Mouse (Mus musculus) lung, postnatal 10 days (tissue): ENCODE measurements around the gene Efna2.
"Not testable (repeated sequence)": the region's sequence is repeated elsewhere in the genome, so short reads cannot be mapped to it uniquely, and the experiment has no call there.

Experiments
- DNase-seq: peaks from one replicate; pipeline ENCODE4 v3.0.0; 2021

Efna2 gene

DNA sequence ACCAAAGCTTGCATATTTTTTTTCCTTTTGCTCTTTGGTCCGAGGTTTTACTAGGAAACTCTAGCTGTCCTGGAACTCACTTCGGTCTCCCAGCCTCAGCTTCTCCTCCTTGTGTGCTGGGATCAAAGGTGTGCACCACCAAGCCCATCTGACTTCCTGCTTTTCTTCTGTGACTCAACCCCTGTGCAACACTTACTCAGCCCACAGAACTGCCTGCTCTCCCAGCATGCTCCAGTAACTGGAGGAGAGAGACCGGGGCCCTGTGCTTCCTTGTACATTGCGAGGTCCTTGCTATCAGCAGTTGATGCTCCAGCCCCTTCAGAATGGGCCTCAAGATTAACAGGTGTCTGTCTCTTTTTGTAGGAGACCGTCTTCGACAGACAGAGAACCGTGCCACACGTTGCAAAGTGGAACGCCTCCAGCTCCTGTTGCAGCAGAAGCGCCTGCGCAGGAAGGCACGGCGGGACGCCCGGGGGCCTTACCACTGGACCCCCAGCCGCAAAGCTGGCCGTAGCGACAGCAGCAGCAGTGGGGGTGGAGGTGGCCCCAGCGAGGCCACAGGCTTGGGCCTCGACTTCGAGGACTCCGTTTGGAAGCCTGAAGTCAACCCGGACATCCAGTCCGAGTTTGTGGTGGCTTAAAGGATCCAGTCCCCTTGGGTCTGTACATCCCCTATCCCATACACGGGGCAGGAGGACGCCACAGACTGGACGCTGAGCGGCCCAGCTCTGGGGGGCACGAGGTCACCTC, 23.1 kb upstream of the Efna2 start:
- DNase-seq = no peak

DNA sequence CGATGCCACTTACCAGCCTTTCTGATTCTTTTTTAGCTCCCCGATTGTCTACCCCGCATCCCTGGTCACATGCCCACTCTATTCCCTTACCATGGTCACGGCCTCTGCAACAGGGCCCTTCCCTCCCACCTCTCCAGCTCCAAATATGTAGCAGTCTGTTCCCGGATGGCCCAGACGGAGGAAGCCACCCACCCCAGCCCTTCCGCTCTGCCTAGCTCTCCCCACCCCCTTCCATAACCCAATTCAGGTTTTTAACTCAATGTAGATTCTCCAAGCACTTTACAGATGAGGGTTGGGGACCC, 22.6 kb upstream of the Efna2 start:
- peak; percentile 79 for DNase-seq

DNA sequence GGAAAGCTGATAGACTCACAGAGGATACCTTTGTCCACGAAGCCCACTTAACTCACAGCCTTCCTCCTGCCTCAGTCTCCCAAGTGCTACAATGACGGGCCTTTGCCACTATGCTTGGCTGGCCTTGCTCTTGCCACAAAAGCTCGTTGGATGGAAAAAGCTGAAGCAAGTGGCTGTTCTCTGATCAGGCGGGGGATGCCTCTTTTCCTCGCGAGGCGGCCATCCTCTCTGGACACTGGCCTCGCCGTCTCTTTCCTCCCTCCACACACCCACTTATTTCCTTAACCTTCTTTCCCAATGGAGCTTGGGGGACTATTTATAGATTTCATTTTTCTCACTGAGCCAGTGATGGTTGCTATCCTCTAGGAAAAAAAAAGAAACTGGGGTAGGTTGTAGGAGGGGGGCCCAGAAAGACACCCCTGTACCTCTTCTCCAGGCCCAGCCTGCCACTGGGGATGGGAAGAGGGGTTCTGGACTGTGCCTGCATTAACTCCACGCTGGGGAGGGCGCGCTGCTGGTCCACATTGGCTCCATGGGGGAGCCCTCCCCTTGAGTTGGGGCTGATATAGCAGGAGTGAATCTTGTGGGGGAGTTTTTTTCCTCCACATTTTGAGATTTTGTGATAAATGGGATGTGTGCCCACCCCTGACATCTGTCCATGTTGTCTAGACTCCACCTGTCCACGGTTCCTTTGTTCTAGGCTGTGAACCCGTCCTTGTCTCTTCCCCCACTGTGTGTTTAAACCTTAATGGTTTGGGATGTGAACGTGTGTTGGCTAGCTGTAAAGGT, 21.9 kb upstream of the Efna2 start:
- no peak for DNase-seq

DNA sequence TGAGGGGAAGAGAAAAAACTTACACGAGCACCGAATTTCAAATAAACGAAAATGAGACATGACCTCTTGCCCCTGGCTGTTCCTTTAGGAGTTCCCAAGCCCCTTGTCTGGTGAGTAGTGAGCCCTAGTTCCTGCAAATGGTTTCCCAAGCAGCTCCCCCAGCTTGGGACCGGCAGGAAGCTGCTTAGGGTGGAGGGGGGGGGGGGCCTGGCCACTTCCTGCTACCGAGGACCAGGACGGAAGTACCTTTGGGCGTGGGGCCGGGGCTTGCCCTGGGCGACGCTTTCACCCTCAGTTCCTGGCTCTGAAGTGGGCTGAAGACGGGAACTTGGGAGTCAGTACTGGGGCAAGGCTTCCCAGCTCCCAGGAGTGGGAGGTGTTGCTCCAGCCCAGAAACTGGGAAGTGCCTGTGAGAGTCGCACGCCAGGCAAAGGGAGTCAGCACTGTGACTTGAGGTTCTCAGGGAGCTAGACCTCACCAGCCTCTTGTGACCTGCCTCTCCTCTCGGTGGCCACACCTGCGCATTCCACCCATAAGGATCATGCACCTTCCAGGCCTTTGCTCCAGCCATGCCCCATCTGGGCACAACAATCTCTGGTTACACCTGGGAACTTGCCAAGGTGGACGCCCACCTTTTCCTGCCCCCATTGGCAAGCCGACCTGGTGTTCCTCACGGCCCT, 20.8 kb upstream of the Efna2 start:
- DNase-seq = peak; percentile 90

DNA sequence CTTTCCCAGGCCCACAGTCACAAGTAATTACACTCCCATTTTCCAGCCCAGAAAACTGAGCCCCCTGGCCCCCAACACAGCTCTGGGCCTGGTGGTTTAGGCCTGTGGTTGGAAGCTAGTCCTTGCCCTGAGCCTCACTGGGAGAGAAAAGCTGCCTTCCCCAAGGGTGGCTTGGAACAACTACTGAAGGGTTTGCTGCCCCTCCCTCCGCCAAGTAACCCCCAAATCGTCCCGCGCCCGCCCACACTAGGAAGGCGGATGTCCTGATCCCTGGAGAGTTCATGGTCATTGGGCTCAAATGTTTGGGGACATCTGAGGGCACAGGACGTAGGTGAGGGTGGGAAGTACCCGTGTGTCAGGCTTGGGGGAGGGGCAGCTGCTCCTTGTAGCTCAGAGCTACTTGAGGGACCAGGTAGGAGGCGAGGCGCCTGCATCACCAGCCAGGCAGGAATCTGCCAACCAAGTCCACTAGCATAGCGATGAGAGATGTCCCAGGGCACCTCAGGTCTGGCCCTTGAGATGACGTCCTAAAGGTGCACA, 20.2 kb upstream of the Efna2 start:
- DNase-seq = peak; percentile 81

DNA sequence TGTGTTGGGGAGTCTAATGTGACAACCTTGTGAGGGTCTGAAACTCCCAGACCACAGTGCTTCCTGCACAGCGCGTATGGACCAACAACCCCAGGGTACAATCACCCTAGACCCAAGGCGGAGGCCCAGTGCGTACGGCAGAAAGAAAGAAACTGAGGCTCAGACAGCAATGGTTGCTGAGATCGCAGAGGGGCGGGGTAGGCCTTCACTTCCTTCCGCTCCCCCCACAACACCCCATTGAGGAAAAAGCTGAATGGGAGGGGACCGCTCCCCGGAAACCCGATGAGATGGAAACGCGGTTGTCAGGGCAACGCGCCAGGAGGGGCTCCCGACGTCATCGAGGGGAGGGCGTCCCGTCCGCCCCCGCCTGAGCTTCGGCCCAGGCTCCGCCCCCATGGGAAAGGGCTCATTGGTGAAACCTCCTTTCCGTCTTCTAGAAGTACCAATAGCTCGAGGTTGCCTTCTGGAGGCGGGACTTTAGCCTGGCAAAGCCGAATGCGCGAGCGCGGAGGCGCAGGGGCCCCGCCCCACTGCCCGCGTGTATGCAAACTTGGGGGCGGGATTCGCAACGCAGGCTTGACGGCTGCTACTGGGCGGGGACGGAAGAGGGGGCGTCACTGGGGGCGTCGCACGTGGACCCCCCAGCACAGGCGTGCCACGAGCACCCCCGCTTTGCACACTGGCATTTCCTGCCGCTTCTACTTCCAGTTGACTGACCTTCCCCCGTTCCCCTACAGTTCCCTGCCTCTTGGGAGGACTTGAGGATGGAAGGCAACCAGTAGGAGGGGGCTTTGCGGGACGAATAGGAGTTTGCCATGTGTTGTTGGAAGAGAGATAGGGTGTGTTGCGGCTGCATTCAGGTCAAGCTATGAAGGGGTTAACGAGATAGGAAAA, 19.5 kb upstream of the Efna2 start:
- peak; percentile 100 for DNase-seq

DNA sequence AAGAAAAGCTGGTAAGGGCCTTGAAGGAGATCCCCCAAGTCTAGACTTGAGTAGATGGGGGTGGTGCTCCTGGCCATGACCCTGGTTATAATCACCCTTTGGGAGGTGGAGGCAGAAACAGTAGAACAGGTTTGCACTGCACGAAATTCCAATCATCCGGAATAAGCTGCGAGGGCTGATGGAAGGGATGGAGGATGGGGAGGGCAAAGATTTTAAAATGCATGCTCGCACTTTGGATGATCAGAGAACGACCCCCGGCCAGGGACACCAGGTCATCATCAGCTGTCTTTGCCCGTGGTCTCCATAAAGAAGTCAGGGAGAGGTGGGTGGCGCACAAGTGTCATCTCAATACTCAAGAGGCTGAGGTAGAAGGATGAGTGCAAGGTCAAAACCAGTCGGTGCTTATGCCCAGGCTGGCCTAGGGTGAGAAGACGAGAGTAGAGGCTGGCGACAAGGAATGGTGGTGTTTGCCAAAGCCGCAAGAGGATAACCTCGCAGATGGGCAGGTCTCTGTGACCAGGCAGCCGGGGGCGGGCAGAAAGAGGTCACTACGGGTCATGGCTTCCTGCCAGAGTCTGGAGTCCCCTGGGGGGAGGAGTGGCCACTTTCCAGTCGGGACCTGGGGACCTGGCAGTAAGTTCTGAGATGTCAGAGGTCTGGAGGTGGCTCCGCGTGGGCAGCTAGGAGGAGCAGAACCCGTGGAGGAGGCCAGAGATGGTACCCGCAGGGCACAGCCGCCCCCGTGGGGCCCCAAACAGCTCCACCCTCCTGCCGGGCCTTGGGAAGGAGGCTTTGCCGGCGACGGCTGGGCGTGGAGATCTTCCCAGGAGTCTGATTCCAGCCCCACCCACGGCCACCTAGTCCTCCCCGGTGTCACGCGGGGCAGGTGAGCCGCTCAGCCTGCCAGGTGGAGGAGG, 18.6 kb upstream of the Efna2 start:
- DNase-seq = peak; percentile 95

DNA sequence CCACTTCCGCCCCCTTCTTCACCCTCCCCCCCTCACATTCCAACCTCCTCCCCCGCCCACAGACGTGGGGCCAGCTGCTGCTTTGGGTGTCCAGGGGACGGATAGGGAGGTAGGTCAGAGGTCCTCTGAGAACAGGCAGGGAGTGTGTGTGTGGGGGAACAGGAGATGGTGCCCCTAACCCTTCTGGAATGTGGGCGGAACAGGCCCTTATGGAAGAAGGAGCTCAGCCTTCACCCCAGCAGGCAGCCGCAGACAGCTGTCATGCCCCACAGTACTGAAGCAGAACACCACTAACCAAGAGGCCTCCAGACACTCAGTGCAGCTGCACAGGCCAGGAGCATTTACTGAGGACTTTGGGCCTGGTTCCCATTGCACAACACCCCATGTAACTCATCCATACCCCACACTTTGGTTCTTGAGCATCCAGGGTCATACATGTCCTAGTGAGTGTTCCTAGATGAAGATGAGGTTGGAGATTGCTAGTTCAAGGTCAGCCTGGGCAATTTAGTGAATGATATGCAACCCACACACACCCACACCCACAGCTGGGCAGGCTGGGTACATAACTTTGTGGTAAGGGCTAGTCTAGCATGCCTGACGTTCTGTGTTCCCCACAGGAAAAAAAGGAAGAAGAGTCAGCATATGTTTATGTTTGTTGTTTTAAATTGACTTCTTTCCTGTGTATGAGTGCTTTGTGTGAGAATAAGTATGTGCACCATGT, 17.6 kb upstream of the Efna2 start:
- peak; percentile 79 for DNase-seq

DNA sequence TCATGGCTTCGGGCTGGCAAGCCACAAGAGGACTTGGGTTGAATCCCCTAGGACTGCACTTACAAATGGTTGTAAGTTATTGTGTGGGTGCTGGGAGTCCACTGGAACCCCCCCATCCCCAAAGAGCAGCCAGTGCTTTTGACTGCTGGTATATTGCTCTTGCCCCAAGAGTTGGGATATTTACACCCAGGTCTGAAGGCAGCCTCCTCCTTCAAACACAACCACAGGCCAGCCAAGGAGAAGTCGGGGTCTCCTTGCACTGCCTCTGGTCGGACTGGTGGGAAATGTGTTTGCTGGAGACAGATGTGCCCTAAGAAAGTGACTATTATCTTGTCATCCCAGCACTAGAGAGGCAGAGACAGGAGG, 17.1 kb upstream of the Efna2 start:
- no peak for DNase-seq

DNA sequence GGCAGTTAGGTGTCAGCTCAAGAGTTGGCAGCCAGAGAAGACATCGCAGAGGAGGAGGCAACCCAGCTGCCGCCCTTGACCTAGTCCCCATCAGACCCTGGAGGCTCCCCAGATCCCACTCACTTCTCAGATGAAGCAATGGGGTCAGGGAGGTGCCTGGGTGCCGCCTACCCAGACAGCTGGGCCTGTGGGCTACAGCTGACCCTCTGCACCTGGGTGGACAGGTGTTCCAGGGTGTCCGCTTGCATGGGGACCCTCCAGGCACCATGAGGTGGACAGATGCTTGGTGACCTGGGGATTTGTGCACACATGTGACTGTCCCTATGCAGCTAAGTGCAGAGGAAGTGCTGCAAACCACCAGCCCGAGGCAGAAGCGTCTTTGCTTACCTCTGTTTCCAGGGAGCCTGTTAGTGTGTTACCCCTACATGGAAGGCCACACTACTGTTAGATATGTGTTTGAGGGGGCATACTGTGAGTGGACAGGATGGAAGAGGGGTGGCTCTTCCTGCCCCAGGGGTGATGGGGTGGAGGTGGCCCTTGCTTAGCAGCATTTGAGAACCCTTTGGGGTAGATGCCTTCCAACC, 16.5 kb upstream of the Efna2 start:
- peak; percentile 19 for DNase-seq

DNA sequence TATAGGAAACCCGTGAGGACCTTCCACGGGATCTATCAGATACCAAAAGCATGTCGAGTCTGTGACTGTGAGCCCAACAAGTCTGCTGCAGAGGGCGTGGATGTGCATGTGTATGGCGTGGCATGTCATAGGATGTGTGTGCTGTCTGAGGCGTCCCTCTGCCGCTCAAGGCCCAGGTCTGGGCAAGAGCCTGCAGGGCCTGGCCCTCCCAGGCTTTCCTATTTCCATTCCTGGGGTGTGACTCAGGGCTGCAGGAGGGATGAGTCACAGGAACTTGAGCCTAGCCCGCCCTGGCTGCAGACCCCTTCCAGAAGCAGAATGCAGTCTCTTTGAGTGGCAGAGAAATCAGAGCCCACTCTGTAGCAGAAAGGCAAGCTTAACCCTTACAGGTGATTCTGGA, 15.6 kb upstream of the Efna2 start:
- DNase-seq = peak; percentile 51

DNA sequence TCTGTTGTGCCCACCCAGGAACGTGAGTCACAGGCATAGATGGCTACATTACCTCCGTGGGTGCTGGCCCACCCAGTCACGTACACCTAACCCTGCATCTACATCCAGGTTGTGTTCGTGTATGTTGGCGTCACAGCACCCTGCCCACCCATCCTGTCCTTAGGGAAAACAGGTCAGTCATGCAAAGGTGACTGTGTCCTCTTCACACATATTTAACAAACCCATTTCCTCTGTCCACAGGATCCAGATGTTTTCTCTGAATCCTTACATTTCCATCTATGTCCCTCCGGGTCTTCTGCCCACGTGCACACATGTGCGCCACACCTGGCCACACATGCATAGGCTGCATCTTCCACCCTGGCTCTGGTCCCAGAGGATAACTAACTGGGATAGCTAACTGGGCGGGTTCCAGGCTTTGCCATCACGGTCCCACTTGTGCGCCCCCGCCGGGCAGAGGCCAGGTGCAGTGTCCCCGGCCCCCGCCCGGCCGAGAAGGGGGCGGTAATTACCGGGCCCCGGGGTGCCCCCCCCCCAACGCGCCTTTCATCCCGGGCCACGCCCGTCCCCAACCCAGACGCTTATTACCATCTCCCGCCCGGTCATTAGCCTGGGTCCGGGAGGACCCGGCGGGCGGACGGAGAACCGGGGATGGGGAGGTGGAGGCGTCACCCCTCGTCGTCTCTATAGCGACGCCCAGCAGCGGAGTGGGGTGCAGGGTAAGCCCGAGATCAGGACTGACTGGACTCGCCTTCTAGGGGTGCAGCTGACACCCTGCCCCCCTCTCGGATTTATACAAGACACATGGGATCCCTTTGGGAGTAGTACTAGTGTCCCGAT, 14.9 kb upstream of the Efna2 start:
- peak; percentile 53 for DNase-seq

DNA sequence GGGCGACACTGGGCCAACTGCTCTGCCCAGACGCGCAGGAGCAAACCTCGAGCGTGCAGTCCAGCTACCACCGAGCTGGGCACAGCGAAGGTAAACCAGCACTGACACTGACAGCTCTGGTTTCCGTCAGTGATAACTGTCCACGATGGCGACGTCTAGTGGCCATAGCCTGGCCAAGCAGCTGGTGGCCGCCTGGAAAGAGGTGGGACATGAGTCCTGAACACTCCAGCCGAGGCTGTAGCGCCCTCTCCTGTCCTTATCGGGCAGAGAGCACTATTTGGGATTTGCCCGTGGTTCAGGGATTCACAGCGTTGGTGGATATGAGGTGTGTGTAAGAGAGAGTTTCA, 14.3 kb upstream of the Efna2 start:
- DNase-seq = peak; percentile 99

DNA sequence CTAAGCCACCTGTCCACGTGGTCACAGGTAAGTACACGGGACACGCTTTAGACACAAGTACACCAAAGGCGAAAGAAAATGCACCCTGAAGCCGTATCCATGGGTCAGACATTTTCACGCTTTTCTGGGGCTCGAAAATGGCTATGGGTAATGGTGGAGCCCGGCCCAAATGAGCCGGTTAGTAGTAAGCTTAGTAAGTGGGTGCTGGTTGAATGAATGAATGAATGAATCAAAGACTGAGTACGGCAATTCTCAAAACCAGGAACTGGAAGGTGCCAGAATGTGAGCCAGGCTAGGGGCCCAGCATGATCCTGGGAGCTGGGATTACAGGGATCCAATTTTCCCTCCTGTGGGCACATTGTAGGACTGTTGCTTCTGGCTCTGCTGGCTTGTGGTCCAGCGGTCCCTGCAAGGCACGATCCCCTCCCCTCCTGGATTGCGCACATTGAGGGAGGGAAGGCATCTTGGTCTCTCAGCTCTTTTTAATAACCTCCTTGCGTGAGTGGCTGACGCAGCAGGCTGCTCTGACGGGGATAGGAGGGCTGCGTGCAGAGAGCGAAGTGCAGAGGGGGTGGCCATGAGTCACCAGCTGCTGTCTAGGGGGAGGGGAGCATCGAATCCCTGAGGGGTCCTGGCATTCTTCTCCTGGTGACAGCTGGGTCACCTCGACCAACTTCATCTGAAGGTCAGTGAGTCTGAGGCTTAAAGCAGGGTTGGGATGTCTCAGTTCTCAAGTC, 13.7 kb upstream of the Efna2 start, which contains the start of gene Cirbp:
Gene Cirbp, plus strand, starts transcription at position 594 of the 737 bp plus-strand sequence.
- DNase-seq = peak; percentile 48

DNA sequence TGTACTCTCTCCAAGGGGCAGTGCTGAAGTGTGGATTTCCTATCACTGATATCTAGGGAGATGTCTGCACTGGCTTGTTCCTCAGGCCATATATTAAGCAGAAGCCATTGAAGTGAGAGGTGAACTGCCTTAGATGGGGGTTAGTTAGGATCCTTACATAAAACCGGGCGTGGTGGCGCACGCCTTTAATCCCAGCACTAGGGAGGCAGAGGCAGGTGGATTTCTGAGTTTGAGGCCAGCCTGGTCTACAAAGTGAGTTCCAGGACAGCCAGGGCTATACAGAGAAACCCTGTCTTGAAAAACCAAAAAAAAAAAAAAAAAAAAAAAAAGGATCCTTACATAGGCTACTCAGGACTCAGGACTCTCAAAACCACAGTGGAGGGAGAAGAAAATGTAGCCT, 13.1 kb upstream of the Efna2 start:
- not testable (repeated sequence) for DNase-seq

DNA sequence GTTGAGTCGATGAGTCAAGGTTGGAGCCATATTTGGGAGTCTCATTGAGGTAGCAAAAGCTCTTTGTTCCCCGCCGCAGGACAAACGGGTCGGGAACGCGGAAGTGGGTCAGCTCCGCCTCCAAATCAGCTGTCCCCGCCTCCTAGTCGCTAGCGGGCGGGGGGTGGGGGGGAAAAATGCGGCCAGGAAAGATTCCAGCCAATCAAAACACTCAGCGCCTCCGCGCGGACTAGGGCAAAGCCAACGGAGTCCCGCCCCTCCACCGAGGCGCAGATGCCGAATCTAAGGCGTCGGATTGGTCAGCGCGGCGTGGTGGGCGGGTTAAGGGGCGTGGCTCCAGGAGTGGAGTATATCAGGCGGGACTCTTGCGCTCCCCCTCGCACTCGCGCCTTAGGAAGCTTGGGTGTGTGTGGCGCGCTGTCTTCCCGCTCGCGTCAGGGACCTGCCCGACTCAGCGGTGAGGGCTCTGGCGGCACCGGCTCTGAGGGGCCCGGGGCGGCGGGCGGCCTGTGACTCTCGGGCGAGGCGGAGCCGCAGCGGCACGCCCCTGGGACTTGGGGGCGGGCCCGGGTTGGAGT, 11.7 kb upstream of the Efna2 start:
- peak; percentile 99 for DNase-seq

DNA sequence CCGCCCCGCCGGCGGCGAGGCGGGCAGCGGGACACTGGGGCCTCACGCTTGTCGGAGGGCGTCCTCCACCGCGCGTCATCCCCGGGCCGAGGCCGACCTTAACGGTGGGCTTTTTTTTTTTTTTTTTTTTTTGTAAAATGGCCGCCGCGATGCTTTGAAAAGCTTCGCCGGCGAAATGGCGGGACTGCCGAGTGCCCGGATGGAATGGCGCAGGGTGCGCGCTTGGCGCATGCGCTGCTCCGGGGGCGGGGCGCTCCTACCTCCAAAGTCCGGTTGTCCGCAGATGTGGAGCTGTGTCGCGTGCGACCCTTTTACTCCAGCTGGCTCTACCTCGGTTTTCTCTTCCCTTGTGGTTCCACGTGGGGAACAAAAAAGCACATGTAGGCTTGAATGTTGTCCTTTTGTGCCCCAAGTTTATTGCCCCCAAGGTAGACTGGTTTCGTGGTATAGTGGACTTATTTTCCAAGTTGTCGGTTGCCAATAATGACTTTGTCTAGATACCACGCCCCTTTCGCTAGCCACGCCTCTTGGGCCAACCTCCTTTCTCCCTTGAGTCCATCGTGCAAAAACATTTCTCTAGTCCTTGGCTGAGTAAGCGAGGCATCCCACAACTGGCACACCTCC, 11.1 kb upstream of the Efna2 start:
- DNase-seq = peak; percentile 97

DNA sequence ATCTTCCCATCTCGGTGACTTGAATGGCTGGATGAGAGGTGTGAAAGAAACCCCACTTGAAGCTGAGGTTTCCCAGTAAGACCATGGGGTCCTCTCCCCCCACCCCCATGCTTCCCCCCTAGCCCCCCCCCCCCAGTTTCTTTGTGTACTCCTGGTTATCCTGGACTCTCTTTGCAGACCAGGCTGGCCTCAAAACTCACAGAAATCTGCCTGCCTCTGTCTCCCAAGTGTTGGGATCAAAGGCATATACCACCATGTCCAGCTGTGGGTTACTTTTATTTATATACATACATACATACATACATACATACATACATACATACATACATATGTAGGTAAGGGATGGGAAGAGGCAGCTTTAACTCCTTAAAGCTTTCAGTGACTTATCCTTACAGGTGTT, 10.2 kb upstream of the Efna2 start:
- no peak for DNase-seq
